Mouse (Mus musculus) B cell, adult 2 months (primary cell): ENCODE data around the gene Sympk.

Experiments
- DNase-seq, 2 experiments: peaks; one replicate each; pipeline ENCODE4 v3.0.0; 2022

Gene Sympk

GRCm38 (mm10) chr7:19084277-19084771, 60.1 kb downstream of the Sympk start:
- DNase-seq, result peak; percentile 84 to 88

GRCm38 (mm10) chr7:19084921-19085473, 60.8 kb downstream of the Sympk start:
- no peak for DNase-seq

- DNase-seq, result peak in 1 of 2 experiments; percentile 22
Observed at GRCm38 (mm10) chr7:19085495-19085894, 61.3 kb downstream of the Sympk start.

- DNase-seq, result peak; percentile 87 to 89
Observed at GRCm38 (mm10) chr7:19086042-19086441, 61.9 kb downstream of the Sympk start.

GRCm38 (mm10) chr7:19086760-19087159, 62.6 kb downstream of the Sympk start:
- DNase-seq, result no peak

- DNase-seq, result peak; percentile 88
Observed at GRCm38 (mm10) chr7:19088813-19089212, 64.6 kb downstream of the Sympk start.

GRCm38 (mm10) chr7:19091913-19092312, 67.7 kb downstream of the Sympk start:
- no peak for DNase-seq

- DNase-seq, result peak in 1 of 2 experiments; percentile 43
Observed at GRCm38 (mm10) chr7:19092381-19093173, 68.4 kb downstream of the Sympk start.

GRCm38 (mm10) chr7:19093174-19093521, 69.0 kb downstream of the Sympk start:
- DNase-seq, result peak; percentile 93 to 94

GRCm38 (mm10) chr7:19093537-19094385, 69.6 kb downstream of the Sympk start:
- DNase-seq, result peak; percentile 77 to 79

GRCm38 (mm10) chr7:19094471-19094825, 70.3 kb downstream of the Sympk start, which contains the start of gene Six5:
Six5 (plus strand) TSS chr7:19094594.
- peak; percentile 50 to 55 for DNase-seq

GRCm38 (mm10) chr7:19094826-19095750, 70.9 kb downstream of the Sympk start:
- peak; percentile 39 to 48 for DNase-seq

- peak in 1 of 2 experiments; percentile 25 for DNase-seq
Observed at GRCm38 (mm10) chr7:19095751-19096110, 71.6 kb downstream of the Sympk start.

GRCm38 (mm10) chr7:19096421-19096976, 72.3 kb downstream of the Sympk start:
- DNase-seq, result no peak

- no peak for DNase-seq
Observed at GRCm38 (mm10) chr7:19097217-19097616, 73.0 kb downstream of the Sympk start.

- DNase-seq, result no peak
Observed at GRCm38 (mm10) chr7:19097863-19098262, 73.7 kb downstream of the Sympk start.

- DNase-seq, result no peak
Observed at GRCm38 (mm10) chr7:19098811-19099210, 74.6 kb downstream of the Sympk start.

- no peak for DNase-seq
Observed at GRCm38 (mm10) chr7:19100290-19100689, 76.1 kb downstream of the Sympk start.

GRCm38 (mm10) chr7:19103741-19104140, 79.6 kb downstream of the Sympk start:
- DNase-seq, result no peak
